Mouse (Mus musculus) embryonic facial prominence, embryonic 11.5 days (tissue): ENCODE results near the gene Plxnb2. TPM values are rescaled to one million over a fixed set of nuclear protein-coding genes. Genes with fewer than 3 reads are reported as not detected.

Experiments
- ATAC-seq: fragments of 200-750 bp; cut with Nextera tagmentation; replicated peaks from 2 replicates; pipeline ENCODE4 v1.8.0; 2017; ENCODE audit warnings: low read depth; ENCODE audit not compliant: insufficient number of reproducible peaks, low FRiP score, low TSS enrichment
- DNase-seq: peaks from one replicate; pipeline ENCODE4 v3.0.0-alpha.2; 2015; ENCODE audit warnings: low spot score
- H3K27ac ChIP-seq: fragments of 300-500 bp; sonication (generic); replicated peaks from 2 replicates; pipeline ENCODE4 v1.5.1; 2014; ENCODE audit warnings: mild to moderate bottlenecking, low read depth, low read length, control low read depth
- H3K27me3 ChIP-seq: fragments of 300-500 bp; sonication (generic); 2 replicates; pipeline ENCODE4 v1.6.1; 2014; ENCODE audit warnings: mild to moderate bottlenecking, low read length, moderate library complexity, mixed read lengths; ENCODE audit not compliant: control insufficient read depth, insufficient read depth
- H3K36me3 ChIP-seq: fragments of 300-500 bp; sonication (generic); replicated peaks from 2 replicates; pipeline ENCODE4 v1.6.1; 2014; ENCODE audit warnings: low read depth, mild to moderate bottlenecking, low read length, moderate library complexity, mixed read lengths; ENCODE audit not compliant: control insufficient read depth, insufficient read depth
- H3K4me1 ChIP-seq: fragments of 300-500 bp; sonication (generic); 2 replicates; pipeline ENCODE4 v1.6.1; 2014; ENCODE audit warnings: low read length, mixed read lengths; ENCODE audit not compliant: control insufficient read depth, insufficient read depth
- H3K4me2 ChIP-seq: fragments of 300-500 bp; sonication (generic); 2 replicates; pipeline ENCODE4 v1.6.1; 2014; ENCODE audit warnings: low read depth, mild to moderate bottlenecking, control low read depth, low read length, moderate library complexity
- H3K4me3 ChIP-seq: fragments of 300-500 bp; sonication (generic); 2 replicates; pipeline ENCODE4 v1.5.1; 2014; ENCODE audit warnings: low read depth, low read length, control low read depth
- H3K9ac ChIP-seq: fragments of 300-500 bp; sonication (generic); replicated peaks from 2 replicates; pipeline ENCODE4 v1.6.1; 2014; ENCODE audit warnings: mild to moderate bottlenecking, control low read depth, low read length
- H3K9me3 ChIP-seq: fragments of 300-500 bp; sonication (generic); replicated peaks from 2 replicates; pipeline ENCODE4 v1.6.1; 2016; ENCODE audit warnings: mild to moderate bottlenecking, low read length, inconsistent platforms, mixed read lengths; ENCODE audit not compliant: control insufficient read depth
- WGBS: fragments of 180-500 bp; shearing (Covaris S2); extraction: QIAGEN DNeasy Blood & Tissue Kit; methylation state at CpG from one replicate; pipeline ENCODE4 v1.1.7; 2014; 5-methylcytosine and 5-hydroxymethylcytosine counted together
- polyA plus RNA-seq: library from polyadenylated mRNA; unstranded; fragments of >200 nt; fragmentation: Nextera tagmentation; extraction: Ambion mirVana; gene quantifications from 2 replicates; pipeline ENCODE4 v1.2.1, GENCODE M21; 2014

Plxnb2 gene
- 113 and 122 TPM in 2 replicates for polyA plus RNA-seq

DNA sequence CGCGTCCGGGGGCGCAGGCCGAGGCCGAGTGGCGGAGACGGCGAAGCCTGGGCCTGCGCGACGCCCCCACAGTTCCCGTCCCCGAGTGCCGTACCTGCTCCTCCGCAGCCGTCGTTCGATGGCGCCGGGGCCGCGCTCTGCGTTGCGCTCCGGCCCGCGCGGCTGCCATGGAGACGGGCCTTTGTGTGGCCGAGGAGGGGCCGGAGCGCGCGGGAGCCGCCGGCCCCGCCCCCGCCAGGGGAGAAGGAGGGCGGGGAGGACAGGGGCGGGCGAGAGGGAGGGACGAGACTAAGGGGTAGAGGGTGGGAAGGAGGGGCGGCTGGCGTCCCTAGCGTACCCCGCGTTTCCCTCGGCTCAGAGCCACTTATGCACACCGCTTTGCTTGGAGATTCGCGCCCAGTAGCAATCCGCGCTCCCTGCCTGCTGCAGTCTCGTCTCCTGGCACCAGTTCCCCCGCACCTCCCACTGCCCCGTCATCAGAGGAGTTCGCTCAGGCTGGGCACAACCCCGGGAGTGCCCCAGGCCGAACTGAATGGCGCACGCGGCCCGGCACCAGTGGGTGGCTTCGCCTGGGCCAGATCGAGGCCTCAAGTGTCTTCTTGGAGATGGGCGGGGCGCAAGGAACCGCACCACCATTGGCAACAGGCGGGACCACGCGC, at the start of gene Plxnb2:
Gene Plxnb2 (minus strand): TSS at position 218 of the 659 bp plus-strand sequence.
- peak within 1 kb of the TSS; percentile 73 for H3K4me3 ChIP-seq
- H3K4me1 ChIP-seq, result peaks cover 15% of the 10 kb centered on the region
- peak; percentile 87 for ATAC-seq
- peak; percentile 93 for DNase-seq
- H3K27ac ChIP-seq, result peak within 1 kb of the TSS; percentile 86
- H3K9me3 ChIP-seq, result no peaks in the 10 kb centered on the region
- H3K9ac ChIP-seq, result peak within 1 kb of the TSS; percentile 83
- H3K4me2 ChIP-seq, result peak within 1 kb of the TSS; percentile 83
- WGBS, result under 1% methylated on average over 47 of the region's 72 CpGs
- H3K36me3 ChIP-seq, result no peaks in the 10 kb centered on the region; the same call in 1 of the 2 replicates
- no peaks in the 10 kb centered on the region for H3K27me3 ChIP-seq

DNA sequence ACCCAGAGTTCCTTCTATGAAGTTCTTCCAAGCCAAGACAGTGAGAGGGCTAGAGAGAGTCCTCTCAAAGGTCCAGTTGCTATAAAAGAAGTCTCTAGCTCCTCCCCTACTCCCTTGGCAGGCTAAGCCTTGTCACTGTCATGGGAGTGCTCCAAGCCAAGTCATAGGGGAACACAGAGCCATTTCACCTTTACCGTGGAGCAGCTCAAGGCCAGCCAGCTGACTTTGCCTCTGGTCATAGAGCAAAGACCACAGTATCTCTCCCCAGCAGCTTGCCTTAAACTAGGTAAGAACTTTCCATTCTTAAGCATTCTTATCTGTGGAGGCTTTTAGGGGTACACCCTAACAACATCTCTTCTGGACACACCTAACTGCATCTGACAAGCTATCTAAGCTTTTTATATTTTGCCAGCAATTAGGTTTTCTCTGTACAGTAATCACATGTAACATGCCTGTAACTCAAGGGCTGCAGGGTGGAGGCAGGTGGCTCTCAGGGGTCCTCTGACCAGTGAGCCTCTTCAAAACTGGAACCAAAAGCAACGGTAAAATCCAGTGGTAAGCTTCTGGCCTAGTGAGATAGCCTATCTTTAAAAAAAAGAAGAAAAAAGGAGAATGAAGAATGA, 35.1 kb upstream of the Plxnb2 start:
- WGBS, result 88% methylated on average over 2 of the region's 2 CpGs
- Histone ChIP-seq H3K9ac (no peak overlapping the region), H3K4me1 (no peaks in the 10 kb centered on the region), H3K27ac (no peak overlapping the region), H3K27me3 (no peaks in the 10 kb centered on the region), H3K9me3 (no peaks in the 10 kb centered on the region), H3K36me3 (no peaks in the 10 kb centered on the region), H3K4me2 (no peak overlapping the region), H3K4me3 (no peak overlapping the region)
- ATAC-seq (no peak), DNase-seq (no peak)

DNA sequence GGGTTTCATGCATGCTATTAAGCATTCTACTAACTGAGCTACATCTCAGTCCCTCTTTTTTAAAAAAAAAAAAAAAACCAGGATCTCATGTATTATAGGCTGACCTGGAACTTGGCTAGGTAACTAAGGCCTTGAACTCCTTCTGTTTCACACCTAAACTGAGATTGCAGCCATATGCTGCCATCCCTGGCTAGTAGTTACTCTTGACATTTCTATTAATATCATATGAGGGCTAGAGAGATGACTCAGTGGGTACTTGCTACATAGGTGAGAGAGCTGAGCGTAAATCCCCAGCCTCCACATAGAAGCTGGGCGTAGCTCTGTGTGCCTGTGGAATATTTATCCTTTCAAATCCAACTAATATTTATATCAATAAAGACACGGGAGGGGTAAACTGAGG, 34.4 kb upstream of the Plxnb2 start:
- Histone ChIP-seq H3K4me3 (no peak overlapping the region), H3K4me1 (no peaks in the 10 kb centered on the region), H3K36me3 (no peaks in the 10 kb centered on the region), H3K4me2 (no peak overlapping the region), H3K27ac (no peak overlapping the region), H3K9me3 (no peaks in the 10 kb centered on the region), H3K9ac (no peak overlapping the region), H3K27me3 (no peaks in the 10 kb centered on the region)
- DNase-seq, result no peak
- no peak for ATAC-seq
- WGBS, result 92% methylated on average over 3 of the region's 3 CpGs

DNA sequence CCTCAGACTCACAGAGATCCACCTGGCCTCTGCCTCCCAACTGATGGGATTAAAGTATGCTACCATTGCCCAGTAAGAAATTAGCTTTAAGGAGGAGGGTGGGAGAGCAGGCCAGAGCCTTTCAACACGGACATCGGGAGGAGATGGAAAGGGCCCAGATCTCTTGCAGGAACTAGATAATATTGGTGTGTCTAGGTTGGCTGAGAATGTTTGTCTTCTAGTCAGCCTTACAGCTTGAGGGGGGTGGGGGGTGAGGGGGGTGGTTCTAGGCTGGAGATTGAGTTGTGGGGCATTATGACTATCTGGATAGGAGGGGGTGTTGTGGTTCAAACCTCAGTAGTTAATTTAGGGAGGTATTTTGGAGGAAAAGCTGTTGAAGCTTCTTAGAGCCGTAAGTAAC, 32.9 kb upstream of the Plxnb2 start:
- 86% methylated on average over 3 of the region's 3 CpGs for WGBS
- H3K36me3 ChIP-seq, result no peaks in the 10 kb centered on the region
- no peak overlapping the region for H3K4me2 ChIP-seq
- no peak for ATAC-seq
- no peak overlapping the region for H3K4me3 ChIP-seq
- no peaks in the 10 kb centered on the region for H3K9me3 ChIP-seq
- DNase-seq, result no peak
- no peaks in the 10 kb centered on the region for H3K4me1 ChIP-seq
- H3K9ac ChIP-seq, result no peak overlapping the region
- no peak overlapping the region for H3K27ac ChIP-seq
- no peaks in the 10 kb centered on the region for H3K27me3 ChIP-seq

DNA sequence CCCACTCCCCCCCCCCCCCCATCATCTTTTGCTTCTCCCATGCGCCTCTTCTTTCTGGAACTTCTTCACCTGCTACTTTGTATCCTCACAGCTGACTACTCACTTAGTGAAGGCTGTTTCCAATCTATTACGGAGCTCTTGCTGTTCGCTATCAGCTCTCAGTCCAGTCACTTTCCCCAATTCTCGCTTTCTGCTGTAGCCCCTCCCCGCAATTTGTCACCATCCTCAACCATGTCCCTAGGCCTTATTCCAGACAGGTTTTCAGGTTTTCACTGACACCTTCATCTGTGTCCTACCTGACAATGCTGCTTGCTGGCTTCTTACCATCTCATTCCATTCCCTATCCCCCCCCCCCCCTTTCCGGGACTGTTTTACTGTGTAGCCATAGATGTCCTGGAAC, 31.9 kb upstream of the Plxnb2 start:
- peak overlapping the region; percentile 90 for H3K4me3 ChIP-seq
- no peaks in the 10 kb centered on the region for H3K4me1 ChIP-seq
- ATAC-seq (no peak), DNase-seq (no peak)
- H3K4me2 ChIP-seq, result peak overlapping the region; percentile 79
- no peak overlapping the region; the same call in 1 of the 2 replicates for H3K9ac ChIP-seq
- H3K36me3 ChIP-seq, result no peaks in the 10 kb centered on the region
- H3K27me3 ChIP-seq, result no peaks in the 10 kb centered on the region
- WGBS, result 62% methylated on average over 6 of the region's 6 CpGs
- no peaks in the 10 kb centered on the region for H3K9me3 ChIP-seq
- H3K27ac ChIP-seq, result no peak overlapping the region

DNA sequence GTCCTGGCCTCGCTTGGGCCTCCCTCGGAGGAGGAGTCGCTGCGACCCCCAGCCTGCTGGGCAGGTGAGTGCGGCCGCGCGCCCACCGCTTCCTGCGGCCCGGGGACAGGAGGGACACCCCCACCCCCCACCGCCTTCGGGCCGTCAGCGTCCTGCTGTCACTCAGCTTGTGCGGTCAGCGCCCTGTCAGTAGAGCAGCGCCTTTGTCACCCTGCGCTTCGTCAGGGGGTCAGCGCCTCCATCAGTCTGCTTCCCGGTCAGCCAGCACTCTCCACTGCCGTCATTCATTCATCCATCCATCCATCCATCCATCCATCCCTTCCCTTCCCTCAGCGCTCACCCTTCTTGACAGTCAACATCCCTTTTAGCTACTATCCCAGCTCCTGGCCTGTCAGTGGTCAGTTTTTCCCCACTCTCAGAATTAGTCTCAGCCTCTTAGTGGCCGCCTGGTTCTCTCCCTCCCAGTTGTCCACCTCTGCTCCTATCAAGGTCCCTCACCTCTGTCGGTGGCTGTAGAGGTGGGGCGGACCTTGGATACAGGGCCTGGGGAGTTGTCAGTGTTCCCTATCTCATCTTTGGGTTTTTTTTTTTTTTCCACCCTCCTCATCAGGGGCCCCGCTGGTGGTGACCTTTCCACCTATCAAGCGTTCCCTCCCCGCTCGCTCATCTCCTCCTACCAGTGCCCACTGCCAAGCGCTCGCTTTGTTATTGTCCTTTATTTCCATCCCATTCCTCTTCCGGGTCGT, 31.3 kb upstream of the Plxnb2 start:
- no peaks in the 10 kb centered on the region for H3K4me1 ChIP-seq
- DNase-seq, result peak; percentile 30
- 1% methylated on average over 33 of the region's 35 CpGs for WGBS

DNA sequence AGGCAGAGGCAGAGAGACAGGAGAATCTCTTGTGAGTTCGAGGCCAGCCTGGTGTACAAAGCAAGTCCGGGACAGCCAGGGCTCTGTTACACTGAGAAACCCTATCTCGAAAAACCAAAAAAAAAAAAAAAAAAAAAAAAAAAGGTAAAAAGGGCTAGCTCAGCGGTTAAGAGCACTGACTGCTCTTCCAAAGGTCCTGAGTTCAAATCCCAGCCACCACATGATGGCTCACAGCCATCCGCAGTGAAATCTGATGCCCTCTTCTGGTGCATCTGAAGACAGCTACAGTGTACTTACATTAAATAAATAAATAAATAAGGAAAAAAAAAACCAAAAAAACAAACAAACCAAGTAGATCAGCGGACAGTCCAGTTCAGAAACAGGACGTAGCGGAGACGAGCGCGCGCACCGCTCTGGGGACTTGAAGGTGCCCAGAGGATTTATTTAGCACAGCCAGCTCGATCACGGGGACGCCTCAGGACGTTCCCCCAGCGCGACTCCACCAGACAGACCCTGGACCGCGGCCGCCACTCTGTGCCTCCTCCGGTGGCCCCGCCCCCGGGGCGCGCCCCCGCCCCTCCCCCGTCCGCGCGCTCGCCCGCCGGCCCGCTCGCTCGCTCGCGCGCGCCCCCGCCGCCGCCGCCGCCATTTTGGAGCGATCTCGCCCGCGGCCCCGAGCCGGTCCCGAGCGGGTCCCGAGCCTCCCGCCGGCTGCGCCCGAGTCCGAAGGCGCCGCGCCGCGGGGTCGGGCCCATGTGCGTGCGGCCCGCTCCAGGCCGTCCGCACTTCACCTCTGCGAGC, 30.5 kb upstream of the Plxnb2 start, which contains the start of gene Ppp6r2:
Gene Ppp6r2 (plus strand): TSS at position 639 of the 801 bp plus-strand sequence.
- H3K4me2 ChIP-seq, result peak within 1 kb of the TSS; percentile 79
- peak within 1 kb of the TSS; percentile 75 for H3K27ac ChIP-seq
- H3K9ac ChIP-seq, result peak within 1 kb of the TSS; percentile 94
- DNase-seq, result peak; percentile 83
- no peaks in the 10 kb centered on the region for H3K9me3 ChIP-seq
- no peaks in the 10 kb centered on the region for H3K27me3 ChIP-seq
- WGBS, result 2% methylated on average over 67 of the region's 73 CpGs
- no peaks in the 10 kb centered on the region for H3K4me1 ChIP-seq
- peak within 1 kb of the TSS; percentile 90 for H3K4me3 ChIP-seq
- no peaks in the 10 kb centered on the region for H3K36me3 ChIP-seq
- ATAC-seq, result peak; percentile 84

More for the DNA sequence above, 31.3 kb upstream of the Plxnb2 start:
- ATAC-seq, result peak; percentile 66
- H3K27ac ChIP-seq, result peak overlapping the region; percentile 75
- peak overlapping the region; percentile 94 for H3K9ac ChIP-seq
- H3K4me3 ChIP-seq, result peak overlapping the region; percentile 90
- H3K4me2 ChIP-seq, result peak overlapping the region; percentile 79
- H3K27me3 ChIP-seq, result no peaks in the 10 kb centered on the region
- H3K9me3 ChIP-seq, result no peaks in the 10 kb centered on the region
- no peaks in the 10 kb centered on the region for H3K36me3 ChIP-seq
